Mouse (Mus musculus): ENCODE measurements around the gene Wasf2.

DNA sequence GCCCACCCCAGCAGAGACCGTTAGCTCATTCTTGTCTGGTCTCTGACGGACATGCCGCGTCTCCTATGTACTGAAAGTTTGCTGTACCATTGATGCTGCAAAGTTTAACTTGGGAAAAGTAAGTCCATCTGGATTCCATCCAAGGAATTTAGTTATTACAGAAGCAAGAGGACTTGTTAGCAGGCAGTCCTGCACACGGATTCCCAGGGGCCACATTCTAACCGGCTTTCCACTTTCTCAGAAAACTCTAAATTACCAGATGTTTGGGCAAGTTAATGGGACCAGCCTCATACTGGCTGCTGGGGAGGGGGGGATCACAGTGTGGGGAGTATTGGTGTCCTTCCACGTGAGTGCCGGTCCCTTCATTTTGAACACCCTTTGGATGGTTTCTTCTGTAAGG is 55.6 kb downstream of the Wasf2 start:
- TF ChIP-seq POLR2A (IDR thresholded peaks at IDR 0.05; ENCODE audit: extremely low read depth, insufficient read depth, low read length) (no peak), CTCF (IDR thresholded peaks at IDR 0.05; ENCODE audit: extremely low read depth, insufficient read depth, low read length) (no peak)

Measured in cortical plate, adult 2 months (tissue).